Mouse (Mus musculus) neural tube, embryonic 11.5 days (tissue): ENCODE measurements at regions not wholly inside any gene's neighbourhood (a gene's known extent, or its start where the extent isn't known, plus 50 kb on each side); places are given as distances from the start of the nearest gene placed in this dataset.

Source experiments
- ATAC-seq: fragments of 200-750 bp; cut with Nextera tagmentation; 2 replicates; pipeline ENCODE4 v1.8.0; 2017; ENCODE audit warnings: moderate number of reproducible peaks, mild to moderate bottlenecking, moderate TSS enrichment, moderate library complexity; ENCODE audit not compliant: insufficient read depth, low FRiP score, low TSS enrichment
- DNase-seq: peaks from one replicate; pipeline ENCODE4 v3.0.0-alpha.2; 2015; ENCODE audit warnings: low spot score
- H3K27ac ChIP-seq: fragments of 300-500 bp; sonication (generic); 2 replicates; pipeline ENCODE4 v1.5.1; 2014; ENCODE audit warnings: low read depth, mild to moderate bottlenecking, low read length
- H3K27me3 ChIP-seq: fragments of 300-500 bp; sonication (generic); 2 replicates; pipeline ENCODE4 v1.6.1; 2014; ENCODE audit warnings: mild to moderate bottlenecking, low read length, mixed read lengths; ENCODE audit not compliant: control insufficient read depth, insufficient read depth
- H3K36me3 ChIP-seq: fragments of 300-500 bp; sonication (generic); 2 replicates; pipeline ENCODE4 v1.6.1; 2014; ENCODE audit warnings: mild to moderate bottlenecking, low read length, moderate library complexity, mixed read lengths; ENCODE audit not compliant: control insufficient read depth, insufficient read depth
- H3K4me1 ChIP-seq: fragments of 300-500 bp; sonication (generic); 2 replicates; pipeline ENCODE4 v1.6.1; 2014; ENCODE audit warnings: low read length, mixed read lengths; ENCODE audit not compliant: control insufficient read depth, insufficient read depth
- H3K4me2 ChIP-seq: fragments of 300-500 bp; sonication (generic); 2 replicates; pipeline ENCODE4 v1.6.1; 2014; ENCODE audit warnings: low read depth, mild to moderate bottlenecking, moderate library complexity
- H3K4me3 ChIP-seq: fragments of 300-500 bp; sonication (generic); 2 replicates; pipeline ENCODE4 v1.5.1; 2014; ENCODE audit warnings: low read depth, low read length
- H3K9ac ChIP-seq: fragments of 300-500 bp; sonication (generic); 2 replicates; pipeline ENCODE4 v1.6.1; 2014; ENCODE audit warnings: mild to moderate bottlenecking, low read length
- H3K9me3 ChIP-seq: fragments of 300-500 bp; sonication (generic); 2 replicates; pipeline ENCODE4 v1.6.1; 2016; ENCODE audit warnings: low read length; ENCODE audit not compliant: control insufficient read depth
- WGBS: fragments of 180-500 bp; shearing (Covaris S2); extraction: QIAGEN DNeasy Blood & Tissue Kit; methylation state at CpG from one replicate; pipeline ENCODE4 v1.1.7; 2014; 5-methylcytosine and 5-hydroxymethylcytosine counted together

DNA sequence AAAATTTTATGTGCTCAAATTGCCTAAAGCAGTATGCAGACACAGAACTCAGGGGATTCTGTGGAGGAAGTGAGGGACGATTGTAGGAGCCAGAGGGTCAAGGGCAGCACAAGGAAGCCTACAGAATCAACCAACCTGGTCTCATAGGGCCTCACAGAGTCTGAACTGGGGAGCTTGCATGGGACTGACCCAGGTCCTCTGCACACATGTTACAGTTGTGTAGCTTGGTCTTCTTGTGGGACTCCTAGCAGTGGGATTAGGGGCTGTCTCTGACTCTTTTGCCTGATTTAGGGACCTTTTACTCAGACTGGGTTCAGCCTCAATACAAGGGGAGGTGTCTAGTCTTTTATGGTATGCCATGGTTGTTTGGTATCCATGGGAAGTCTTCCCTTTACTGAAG is 60.2 kb upstream of the Mtpn start:
- H3K9me3 ChIP-seq: no peaks in the 10 kb centered on the region
- DNase-seq (no peak), ATAC-seq (no peak)
- WGBS: 63% methylated on average over 1 of the region's 1 CpGs
- H3K9ac ChIP-seq: no peak overlapping the region
- H3K4me2 ChIP-seq: no peak overlapping the region
- H3K27ac ChIP-seq: no peak overlapping the region
- no peaks in the 10 kb centered on the region for H3K27me3 ChIP-seq
- H3K4me1 ChIP-seq: no peaks in the 10 kb centered on the region
- no peak overlapping the region for H3K4me3 ChIP-seq
- no peaks in the 10 kb centered on the region for H3K36me3 ChIP-seq

DNA sequence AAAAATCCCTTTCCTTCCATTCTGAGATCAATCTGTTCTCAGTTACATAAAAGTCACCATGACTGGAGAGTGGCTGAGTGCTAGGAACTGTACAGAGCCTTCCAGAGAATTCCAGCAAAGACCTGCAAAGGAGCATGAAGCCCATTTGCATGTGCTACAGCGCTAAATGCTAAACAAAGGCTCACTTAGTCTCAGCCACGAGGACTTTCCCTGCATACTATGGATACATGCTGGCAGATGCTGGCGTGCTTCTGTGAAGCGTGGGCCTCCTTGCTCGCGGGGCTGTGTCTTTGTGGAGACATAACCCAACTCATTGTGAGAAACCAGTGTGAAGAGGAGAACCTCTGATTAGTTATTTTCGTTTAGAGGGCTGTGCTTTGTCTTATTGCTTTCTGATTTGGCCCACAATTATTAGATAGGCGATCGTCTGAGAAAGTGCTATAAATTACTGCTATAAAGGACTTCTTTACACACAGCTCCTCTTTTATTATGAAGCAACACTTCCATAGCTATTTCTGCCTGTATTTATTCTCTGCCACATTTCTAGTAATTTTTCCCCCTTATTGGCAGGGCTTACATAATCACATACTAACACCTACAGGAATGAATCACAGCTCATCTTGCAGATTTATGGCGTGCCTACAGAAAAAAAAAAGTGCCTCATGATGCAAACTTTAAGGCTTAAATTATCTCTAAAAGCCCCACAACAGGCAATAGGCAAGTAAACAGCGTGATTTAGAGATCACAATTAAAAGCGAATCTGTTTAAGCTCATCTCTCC is 58.9 kb upstream of the Mtpn start:
- Histone ChIP-seq H3K4me3 (no peak overlapping the region), H3K36me3 (no peaks in the 10 kb centered on the region), H3K27ac (no peak overlapping the region), H3K27me3 (no peaks in the 10 kb centered on the region), H3K9me3 (no peaks in the 10 kb centered on the region), H3K4me2 (no peak overlapping the region), H3K4me1 (no peaks in the 10 kb centered on the region), H3K9ac (no peak overlapping the region)
- WGBS: 87% methylated on average over 12 of the region's 12 CpGs
- ATAC-seq (no peak), DNase-seq (no peak)

DNA sequence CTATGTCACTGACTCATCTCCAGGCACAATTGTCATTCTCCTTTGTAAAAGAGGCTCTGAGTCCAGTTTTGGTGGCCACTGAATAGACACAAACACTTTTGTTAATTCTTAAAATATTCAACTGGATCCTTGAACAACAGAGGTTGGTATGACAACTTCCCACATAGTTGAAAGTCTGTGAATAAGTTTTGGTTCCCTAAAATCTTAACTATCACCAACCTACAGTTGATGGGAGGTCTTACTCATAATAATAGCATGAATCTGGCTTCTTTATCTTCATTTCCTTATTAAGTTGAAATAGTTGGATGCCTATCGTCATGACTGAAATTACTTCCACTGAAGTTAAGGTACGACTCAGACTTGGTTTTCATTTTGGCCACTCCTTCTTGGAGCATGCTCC is 55.3 kb upstream of the Mtpn start:
- H3K4me3 ChIP-seq: no peak overlapping the region
- H3K36me3 ChIP-seq: no peaks in the 10 kb centered on the region
- no peak overlapping the region for H3K4me2 ChIP-seq
- no peaks in the 10 kb centered on the region for H3K4me1 ChIP-seq
- DNase-seq: no peak
- H3K9ac ChIP-seq: no peak overlapping the region
- WGBS: 91% methylated on average over 2 of the region's 2 CpGs
- H3K9me3 ChIP-seq: no peaks in the 10 kb centered on the region
- H3K27me3 ChIP-seq: no peaks in the 10 kb centered on the region
- no peak overlapping the region for H3K27ac ChIP-seq
- no peak for ATAC-seq

DNA sequence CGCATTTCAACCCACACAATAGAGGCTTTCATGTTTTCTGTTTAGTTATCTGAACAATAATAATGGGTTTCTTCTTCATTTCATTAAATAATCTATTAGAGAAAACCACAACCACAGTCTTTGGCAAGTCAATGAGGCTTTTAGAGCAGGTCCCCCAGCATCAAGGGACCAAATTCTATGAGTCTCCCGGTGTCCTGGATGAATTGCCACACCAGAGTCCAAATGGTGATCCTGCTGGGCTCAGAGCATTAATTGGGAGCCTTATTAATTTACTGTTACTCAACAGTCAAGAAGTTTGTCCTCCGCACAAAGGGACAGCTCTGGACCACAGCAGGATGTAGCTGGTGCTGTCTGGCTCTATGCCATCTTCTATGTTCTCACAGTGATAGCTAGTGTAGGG is 52.5 kb upstream of the Mtpn start:
- Histone ChIP-seq H3K4me3 (no peak overlapping the region), H3K27me3 (no peaks in the 10 kb centered on the region), H3K9me3 (no peaks in the 10 kb centered on the region), H3K9ac (no peak overlapping the region), H3K4me2 (no peak overlapping the region), H3K27ac (no peak overlapping the region), H3K4me1 (no peaks in the 10 kb centered on the region), H3K36me3 (no peaks in the 10 kb centered on the region)
- 84% methylated on average over 3 of the region's 3 CpGs for WGBS
- no peak for DNase-seq
- ATAC-seq: no peak
